Mouse (Mus musculus) cerebellum, adult 18-20 months (tissue): Measurements from ENCODE around the gene Gm21767.
"Not testable (repeated sequence)": the region's sequence is repeated elsewhere in the genome, so short reads cannot be mapped to it uniquely, and the experiment has no call there.

Experiments used
- DNase-seq, 2 experiments: peaks; one replicate each; pipeline ENCODE4 v3.0.0; 2021

Gm21767 gene

GRCm38 (mm10) chrY:13941438-13941837, at the start of gene Gm21767:
TSS of gene Gm21767 (plus strand) at chrY:13941738.
- DNase-seq: not testable (repeated sequence)
